Mouse (Mus musculus) testis, adult 2 months (tissue): ENCODE measurements around the gene Nlrc5.

Experiments used
- CTCF ChIP-seq: fragments of 200-500 bp; IDR thresholded peaks from 2 replicates; pipeline ENCODE4 v1.5.1; 2012; ENCODE audit warnings: low read depth, mild to moderate bottlenecking, inconsistent platforms, low read length, moderate library complexity; ENCODE audit not compliant: control insufficient read depth, insufficient read depth, insufficient replicate concordance
- POLR2A ChIP-seq: fragments of 200-500 bp; IDR thresholded peaks from 2 replicates; pipeline ENCODE4 v1.6.1; 2012; ENCODE audit warnings: low read depth, mild to moderate bottlenecking, inconsistent platforms, low read length, moderate library complexity; ENCODE audit not compliant: control insufficient read depth

DNA sequence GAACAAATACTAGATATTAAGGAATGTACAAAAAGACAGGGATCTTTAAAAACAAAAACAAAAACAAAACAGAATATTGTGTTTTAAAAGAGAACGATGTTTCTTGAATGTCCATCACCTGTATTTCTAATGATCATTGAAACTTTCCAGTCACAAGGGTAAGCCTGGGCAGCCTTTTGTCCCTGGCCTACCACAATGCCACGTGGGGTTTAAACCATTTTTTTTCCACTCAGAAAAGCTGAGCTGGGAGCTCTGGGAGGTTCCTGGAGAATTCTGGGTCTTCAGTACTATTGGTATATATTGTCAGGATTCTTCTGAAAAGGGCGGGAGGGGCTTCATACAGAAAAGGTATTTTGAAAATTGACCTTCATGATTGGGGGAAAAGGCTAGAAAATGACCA, 802 bp downstream of the Nlrc5 start:
- TF ChIP-seq CTCF (no peak), POLR2A (no peak)
